Mouse (Mus musculus) spleen, adult 2 months (tissue): ENCODE data around the gene Pi4k2b. TPM values are rescaled to one million over a fixed set of nuclear protein-coding genes. Genes with fewer than 3 reads are reported as not detected.
"Not testable (repeated sequence)": the region's sequence is repeated elsewhere in the genome, so short reads cannot be mapped to it uniquely, and the experiment has no call there.

ENCODE experiments used
- DNase-seq, 2 experiments: peaks; one replicate each; pipeline versions ENCODE4 v3.0.0 to v3.0.0-alpha.2; 2012 to 2021; ENCODE audit warnings: low spot score in 2 of 2, low read depth in 1 of 2
- H3K27ac ChIP-seq: fragments of 200-500 bp; 2 replicates; pipeline ENCODE4 v1.5.1; 2012; ENCODE audit warnings: low read length, inconsistent platforms; ENCODE audit not compliant: insufficient read depth
- H3K27me3 ChIP-seq: fragments of 200-500 bp; 2 replicates; pipeline ENCODE4 v1.6.1; 2012; ENCODE audit warnings: mild to moderate bottlenecking, moderate library complexity, low read length, inconsistent platforms; ENCODE audit not compliant: control insufficient read depth, insufficient read depth
- H3K36me3 ChIP-seq: fragments of 200-500 bp; 2 replicates; pipeline ENCODE4 v1.6.1; 2012; ENCODE audit warnings: mild to moderate bottlenecking, low read length, inconsistent platforms; ENCODE audit not compliant: control insufficient read depth, insufficient read depth
- H3K4me1 ChIP-seq: fragments of 200-500 bp; 2 replicates; pipeline ENCODE4 v1.6.1; 2011; ENCODE audit warnings: inconsistent platforms; ENCODE audit not compliant: control insufficient read depth, insufficient read depth, insufficient read length
- H3K4me3 ChIP-seq: fragments of 200-500 bp; 2 replicates; pipeline ENCODE4 v1.5.1; 2011; ENCODE audit warnings: mild to moderate bottlenecking, inconsistent platforms; ENCODE audit not compliant: insufficient read depth, insufficient read length; ENCODE audit errors: extremely low read depth
- CTCF ChIP-seq: fragments of 200-500 bp; IDR thresholded peaks from 2 replicates; pipeline ENCODE4 v1.5.1; 2011; ENCODE audit warnings: mild to moderate bottlenecking, inconsistent platforms; ENCODE audit not compliant: insufficient read depth, insufficient read length, insufficient replicate concordance; ENCODE audit errors: extremely low read depth
- POLR2A ChIP-seq: fragments of 200-500 bp; IDR thresholded peaks from 2 replicates; pipeline ENCODE4 v1.6.1; 2011; ENCODE audit warnings: low read depth, low read length, inconsistent platforms
- WGBS: fragments of 180-500 bp; shearing (Covaris S2); methylation state at CpG from one replicate; pipeline ENCODE4 v1.1.7; 2018; 5-methylcytosine and 5-hydroxymethylcytosine counted together
- polyA plus RNA-seq: library from polyadenylated mRNA; depleted of rRNA; stranded (reverse); fragments of >200 nt; gene quantifications from 2 replicates; pipeline ENCODE4 v1.2.3, GENCODE M21; 2012; rRNA removed

Gene Pi4k2b
- 4.5 and 9.4 TPM in 2 replicates for polyA plus RNA-seq

- TF ChIP-seq CTCF (no peak), POLR2A (no peak)
- H3K27me3 ChIP-seq = no peaks in the 10 kb centered on the region
- no peaks in the 10 kb centered on the region; the same call in 1 of the 2 replicates for H3K4me1 ChIP-seq
- DNase-seq = peak; percentile 37 to 81
- H3K36me3 ChIP-seq = no peaks in the 10 kb centered on the region
- under 1% methylated on average over 64 of the region's 75 CpGs for WGBS
- H3K4me3 ChIP-seq = peak within 1 kb of the TSS; percentile 61
- H3K27ac ChIP-seq = peak within 1 kb of the TSS; percentile 6; the same call in 1 of the 2 replicates
Observed at GRCm38 (mm10) chr5:52741391-52742111, at the start of gene Pi4k2b. Gene Pi4k2b (plus strand): TSS chr5:52741574.

DNA sequence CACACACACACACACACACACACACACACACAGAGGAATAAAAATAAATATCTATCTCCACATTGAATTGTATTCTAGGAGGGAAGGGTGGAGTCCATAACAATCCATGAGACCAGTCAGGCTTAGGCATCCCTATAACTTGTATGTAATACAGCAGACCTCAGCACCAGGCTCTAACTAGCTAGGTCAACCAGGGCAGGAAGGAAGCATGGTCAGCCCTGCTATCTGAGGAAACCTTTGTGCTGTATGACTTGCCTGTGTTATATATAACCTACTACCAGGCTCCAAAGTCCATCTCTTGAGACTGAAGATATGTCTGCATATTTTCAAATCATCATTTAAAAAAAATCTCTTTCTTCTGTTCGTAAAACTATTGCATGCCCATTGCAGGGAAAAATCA is 44.1 kb upstream of the Pi4k2b start:
- H3K27ac ChIP-seq = no peak overlapping the region
- no peaks in the 10 kb centered on the region for H3K27me3 ChIP-seq
- H3K4me1 ChIP-seq = no peaks in the 10 kb centered on the region
- TF ChIP-seq CTCF (no peak), POLR2A (no peak)
- no peak overlapping the region for H3K4me3 ChIP-seq
- DNase-seq = no peak
- WGBS = 85% methylated on average over 1 of the region's 1 CpGs
- no peaks in the 10 kb centered on the region for H3K36me3 ChIP-seq

GRCm38 (mm10) chr5:52697882-52698440 is 43.4 kb upstream of the Pi4k2b start:
- not testable (repeated sequence) for H3K36me3 ChIP-seq, H3K27me3 ChIP-seq, H3K4me3 ChIP-seq, H3K27ac ChIP-seq, DNase-seq, H3K4me1 ChIP-seq
- WGBS = 93% methylated on average over 7 of the region's 7 CpGs

DNA sequence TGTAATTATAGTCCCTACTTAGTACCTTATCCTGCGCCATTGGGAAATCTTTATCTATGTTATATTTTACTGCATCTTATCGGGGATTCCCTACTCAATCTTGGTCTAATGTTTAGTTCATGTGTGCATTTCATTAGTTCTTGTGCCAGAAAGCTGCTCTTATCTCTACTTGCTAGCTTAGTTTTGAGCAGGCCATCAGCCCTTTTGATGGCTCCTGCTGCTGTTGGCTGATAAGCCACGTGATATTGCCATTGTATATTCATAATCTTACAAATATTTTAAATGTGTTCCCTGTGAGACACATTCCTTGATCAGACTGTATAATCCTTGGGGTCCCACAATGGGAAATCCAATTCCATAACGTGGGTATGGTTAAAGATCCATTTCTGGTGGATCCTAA is 36.8 kb upstream of the Pi4k2b start:
- 68% methylated on average over 4 of the region's 4 CpGs for WGBS
- no peak for DNase-seq

GRCm38 (mm10) chr5:52712704-52713103 is 28.7 kb upstream of the Pi4k2b start:
- no peak overlapping the region for H3K27ac ChIP-seq
- no peak for DNase-seq
- no peaks in the 10 kb centered on the region for H3K4me1 ChIP-seq
- no peak overlapping the region for H3K4me3 ChIP-seq
- TF ChIP-seq POLR2A (no peak), CTCF (no peak)
- no peaks in the 10 kb centered on the region for H3K27me3 ChIP-seq
- no peaks in the 10 kb centered on the region for H3K36me3 ChIP-seq

More for the DNA sequence above, 36.8 kb upstream of the Pi4k2b start:
- TF ChIP-seq CTCF (no peak), POLR2A (no peak)
- no peaks in the 10 kb centered on the region for H3K4me1 ChIP-seq
- H3K27ac ChIP-seq = no peak overlapping the region
- no peak overlapping the region for H3K4me3 ChIP-seq
- H3K27me3 ChIP-seq = no peaks in the 10 kb centered on the region
- no peaks in the 10 kb centered on the region for H3K36me3 ChIP-seq

GRCm38 (mm10) chr5:52716742-52717448 is 24.5 kb upstream of the Pi4k2b start:
- H3K4me3 ChIP-seq = no peak overlapping the region
- H3K27ac ChIP-seq = no peak overlapping the region
- H3K36me3 ChIP-seq = no peaks in the 10 kb centered on the region
- DNase-seq = no peak
- no peaks in the 10 kb centered on the region; the same call in 1 of the 2 replicates for H3K27me3 ChIP-seq
- TF ChIP-seq POLR2A = no peak
- TF ChIP-seq CTCF = no peak
- no peaks in the 10 kb centered on the region for H3K4me1 ChIP-seq
- WGBS = 80% methylated on average over 5 of the region's 5 CpGs
